Mouse (Mus musculus) stomach, postnatal 0 days (tissue): ENCODE data around the gene Fastkd2.

Source experiments
- CTCF ChIP-seq: IDR thresholded peaks from 2 replicates; pipeline ENCODE4 v1.5.1; 2016; ENCODE audit warnings: antibody characterized with exemption, low read depth, mild to moderate bottlenecking, moderate library complexity
- EP300 ChIP-seq: optimal IDR thresholded peaks from 2 replicates; pipeline ENCODE3; 2016; ENCODE audit warnings: antibody characterized with exemption

DNA sequence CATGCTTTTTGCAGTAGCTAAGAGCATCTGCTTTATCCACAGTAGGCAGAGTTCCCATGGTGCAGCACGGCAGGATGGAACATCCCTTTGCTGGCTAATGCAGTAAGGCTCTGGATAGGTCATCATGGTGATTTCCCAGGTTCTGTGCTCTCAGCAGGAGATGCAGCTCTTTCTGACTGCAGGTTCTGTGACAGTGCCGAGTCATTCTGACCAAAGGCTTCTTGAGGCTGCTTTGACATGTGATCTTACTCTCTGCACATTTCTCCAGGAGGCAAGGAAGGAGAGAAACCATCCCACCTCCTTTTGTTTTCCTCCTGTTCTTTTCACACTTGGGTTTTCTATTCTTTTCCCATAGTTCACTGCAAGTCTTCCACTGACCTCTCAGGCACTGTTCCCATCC lies 25.6 kb downstream of the Fastkd2 start:
- TF ChIP-seq CTCF (no peak), EP300 (no peak)
